Mouse (Mus musculus): ENCODE results near the gene Clrn2. TPM values are rescaled to one million over a fixed set of nuclear protein-coding genes. Genes with fewer than 3 reads are reported as not detected.
"Not testable (repeated sequence)": the region's sequence is repeated elsewhere in the genome, so short reads cannot be mapped to it uniquely, and the experiment has no call there.

Gene Clrn2
- polyA plus RNA-seq (2014; fragmentation: Nextera tagmentation; extraction: Ambion mirVana) = not detected in 2 replicates

DNA sequence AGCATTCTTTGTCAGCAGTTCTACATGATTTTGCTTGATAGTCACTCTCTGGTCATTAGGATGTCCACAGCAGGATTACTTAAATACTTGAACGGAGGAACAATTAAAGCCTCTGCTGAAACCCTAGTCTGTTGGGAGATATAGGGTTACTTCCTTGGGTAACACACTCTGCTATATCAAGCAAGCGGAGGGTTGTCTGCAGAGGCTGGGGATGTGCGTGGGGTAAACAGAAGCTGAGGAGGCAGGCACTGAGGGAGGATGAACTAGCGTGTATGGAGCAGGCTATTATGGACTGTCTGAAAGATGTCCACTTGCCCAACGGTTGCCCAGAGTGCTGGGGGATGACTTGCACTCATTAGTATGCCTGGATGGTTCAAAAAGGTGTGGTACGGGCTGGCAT, at the start of gene Clrn2:
Gene Clrn2 (plus strand): TSS at position 301 of the 400 bp plus-strand sequence.
- Histone ChIP-seq H3K4me3 (ENCODE audit: low read depth, low read length) (no peak within 1 kb of the TSS), H3K4me2 (ENCODE audit: low read length) (no peak within 1 kb of the TSS), H3K27me3 (replicated peaks; ENCODE audit: control insufficient read depth, insufficient read depth, low read length) (no peaks in the 10 kb centered on the region), H3K4me1 (replicated peaks; ENCODE audit: control insufficient read depth, insufficient read depth, low read length) (peaks cover 4% of the 10 kb centered on the region), H3K9me3 (ENCODE audit: control insufficient read depth, low read length) (no peaks in the 10 kb centered on the region), H3K27ac (ENCODE audit: low read depth) (no peak within 1 kb of the TSS), H3K9ac (ENCODE audit: low read length) (no peak within 1 kb of the TSS), H3K36me3 (ENCODE audit: control insufficient read depth, insufficient read depth, low read length) (no peaks in the 10 kb centered on the region)
- WGBS = 63% methylated on average over 6 of the region's 6 CpGs
- ATAC-seq (replicated peaks; ENCODE audit: low FRiP score, low TSS enrichment, low read depth) (no peak), DNase-seq (ENCODE audit: low spot score) (no peak)

DNA sequence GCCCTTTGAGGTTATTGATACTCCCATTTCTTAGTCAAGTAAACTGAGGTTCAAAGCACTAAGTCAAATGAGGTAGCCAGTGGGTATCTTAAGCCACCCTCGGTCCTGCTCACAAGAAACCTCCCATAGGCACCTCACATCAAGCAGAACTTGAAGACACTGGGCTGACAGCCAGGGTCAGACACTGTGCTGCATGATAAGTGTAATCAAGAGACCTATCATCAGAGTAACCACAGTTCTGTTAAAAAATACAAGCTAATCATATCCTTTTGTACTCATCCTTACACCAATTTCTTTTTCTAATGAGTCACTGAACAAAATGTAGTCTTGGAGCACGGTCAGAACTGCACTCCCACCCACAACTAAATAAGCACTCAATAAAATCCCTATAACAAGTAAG, 47.4 kb upstream of the Clrn2 start:
- Histone ChIP-seq H3K36me3 (ENCODE audit: control insufficient read depth, insufficient read depth, low read length) (no peaks in the 10 kb centered on the region), H3K9me3 (ENCODE audit: control insufficient read depth, low read length) (no peaks in the 10 kb centered on the region), H3K4me3 (ENCODE audit: low read depth, low read length) (no peak overlapping the region), H3K4me2 (ENCODE audit: low read length) (no peak overlapping the region), H3K27ac (ENCODE audit: low read depth) (no peak overlapping the region), H3K9ac (ENCODE audit: low read length) (no peak overlapping the region), H3K27me3 (replicated peaks; ENCODE audit: control insufficient read depth, insufficient read depth, low read length) (no peaks in the 10 kb centered on the region), H3K4me1 (replicated peaks; ENCODE audit: control insufficient read depth, insufficient read depth, low read length) (no peaks in the 10 kb centered on the region)
- no peak for ATAC-seq (replicated peaks; ENCODE audit: low FRiP score, low TSS enrichment, low read depth)
- WGBS = 77% methylated on average over 2 of the region's 2 CpGs
- DNase-seq (ENCODE audit: low spot score) = no peak

DNA sequence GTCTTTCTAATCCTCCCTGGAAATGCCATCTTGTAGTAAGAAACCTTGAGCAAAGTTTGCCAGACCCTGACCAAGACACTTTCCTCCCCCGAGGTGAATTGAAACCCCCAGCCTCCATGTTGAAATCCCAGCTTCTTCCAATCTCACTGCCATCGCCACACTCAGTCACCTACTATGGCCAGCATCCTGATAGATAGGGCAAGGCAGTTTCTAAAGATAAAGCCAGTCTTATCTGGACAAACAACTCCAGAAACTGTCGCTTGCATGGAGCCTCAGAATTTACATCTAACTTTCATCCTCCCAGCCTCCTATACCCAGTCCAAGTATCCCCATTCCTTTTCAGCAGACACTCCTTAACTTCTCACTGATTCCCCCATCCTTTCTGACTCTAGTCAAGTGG, 37.1 kb upstream of the Clrn2 start:
- H3K9ac ChIP-seq (ENCODE audit: low read length) = no peak overlapping the region
- DNase-seq (ENCODE audit: low spot score) (no peak), ATAC-seq (replicated peaks; ENCODE audit: low FRiP score, low TSS enrichment, low read depth) (no peak)
- no peak overlapping the region for H3K27ac ChIP-seq (ENCODE audit: low read depth)
- H3K4me2 ChIP-seq (ENCODE audit: low read length) = no peak overlapping the region
- H3K9me3 ChIP-seq (ENCODE audit: control insufficient read depth, low read length) = no peaks in the 10 kb centered on the region
- 89% methylated on average over 3 of the region's 3 CpGs for WGBS
- no peak overlapping the region for H3K4me3 ChIP-seq (ENCODE audit: low read depth, low read length)
- no peaks in the 10 kb centered on the region for H3K36me3 ChIP-seq (ENCODE audit: control insufficient read depth, insufficient read depth, low read length)
- no peaks in the 10 kb centered on the region for H3K4me1 ChIP-seq (replicated peaks; ENCODE audit: control insufficient read depth, insufficient read depth, low read length)
- H3K27me3 ChIP-seq (replicated peaks; ENCODE audit: control insufficient read depth, insufficient read depth, low read length) = no peaks in the 10 kb centered on the region

DNA sequence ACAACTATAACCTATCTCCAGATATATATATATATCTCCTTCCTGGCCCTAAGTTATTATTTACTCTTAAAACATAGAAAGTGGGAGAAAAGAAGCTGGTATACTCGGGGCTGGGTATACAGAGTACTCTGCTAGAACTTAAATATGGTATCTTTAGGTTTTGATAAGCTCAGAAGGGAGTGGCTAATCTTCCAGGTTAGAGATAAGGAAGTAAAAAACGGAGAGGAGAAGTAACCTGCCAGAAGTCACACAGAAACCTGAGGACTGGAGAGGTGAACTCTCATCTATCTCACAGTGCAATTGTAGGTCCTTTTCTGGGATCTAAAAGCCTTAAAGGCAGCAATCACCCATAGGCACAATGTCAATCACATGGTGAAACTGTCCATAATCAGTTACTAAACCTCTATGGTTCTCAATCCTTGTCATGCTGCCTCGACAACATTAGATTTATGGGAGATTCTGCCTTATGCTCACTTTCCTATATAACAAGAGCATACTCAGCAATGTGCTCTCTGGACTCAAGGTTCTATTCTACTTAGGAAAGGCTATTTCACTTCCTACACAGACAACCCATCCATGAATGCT, 35.6 kb upstream of the Clrn2 start:
- H3K4me3 ChIP-seq (ENCODE audit: low read depth, low read length) = no peak overlapping the region
- DNase-seq (ENCODE audit: low spot score) = no peak
- 69% methylated on average over 3 of the region's 3 CpGs for WGBS

DNA sequence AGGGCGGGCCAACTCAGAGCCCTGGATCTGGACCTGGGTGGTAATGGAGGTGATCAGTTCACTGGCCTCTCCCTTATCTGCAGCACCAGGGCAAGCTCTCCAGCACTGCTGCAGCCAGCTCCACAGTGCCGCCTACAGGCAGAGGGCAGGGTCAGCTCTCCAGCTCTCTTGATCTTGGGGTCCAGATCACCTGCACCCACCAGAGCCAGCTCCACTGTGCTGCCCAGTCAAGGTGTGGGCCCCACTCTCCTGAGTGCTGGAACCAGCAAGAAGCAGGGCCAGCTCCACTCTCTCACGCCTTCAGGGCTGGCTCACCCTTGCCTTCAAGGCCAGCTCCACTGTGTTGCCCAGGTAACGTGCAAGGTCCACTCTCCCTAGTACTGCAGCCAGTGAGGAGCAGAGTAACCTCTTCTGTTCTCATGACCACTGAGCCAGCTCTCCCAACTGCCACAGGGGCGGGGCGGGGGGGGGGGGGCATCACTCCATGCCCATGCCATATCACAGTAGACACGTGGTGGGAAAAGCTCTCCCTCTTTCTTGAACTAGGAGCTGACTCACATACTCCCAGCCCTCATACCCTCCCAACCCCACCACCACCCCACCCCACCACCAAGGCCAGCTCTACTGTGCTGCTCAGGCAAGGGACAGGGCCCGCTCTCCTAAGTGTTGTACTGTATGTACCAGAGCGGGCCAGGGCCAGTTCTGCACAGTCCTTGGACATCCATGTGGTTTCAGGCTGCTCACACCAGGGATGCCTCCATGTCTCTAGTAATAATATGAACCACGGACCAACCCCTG, 33.5 kb upstream of the Clrn2 start:
- H3K27me3 ChIP-seq (replicated peaks; ENCODE audit: control insufficient read depth, insufficient read depth, low read length) = no peaks in the 10 kb centered on the region
- no peak overlapping the region for H3K4me3 ChIP-seq (ENCODE audit: low read depth, low read length)
- no peak overlapping the region for H3K9ac ChIP-seq (ENCODE audit: low read length)
- 75% methylated on average over 10 of the region's 10 CpGs for WGBS
- DNase-seq (ENCODE audit: low spot score) = no peak
- no peaks in the 10 kb centered on the region for H3K9me3 ChIP-seq (ENCODE audit: control insufficient read depth, low read length)
- peak; percentile 72 for ATAC-seq (replicated peaks; ENCODE audit: low FRiP score, low TSS enrichment, low read depth)
- H3K36me3 ChIP-seq (ENCODE audit: control insufficient read depth, insufficient read depth, low read length) = no peaks in the 10 kb centered on the region
- H3K4me2 ChIP-seq (ENCODE audit: low read length) = no peak overlapping the region
- H3K4me1 ChIP-seq (replicated peaks; ENCODE audit: control insufficient read depth, insufficient read depth, low read length) = no peaks in the 10 kb centered on the region
- H3K27ac ChIP-seq (ENCODE audit: low read depth) = no peak overlapping the region

More for the DNA sequence above, 35.6 kb upstream of the Clrn2 start:
- no peak for ATAC-seq (replicated peaks; ENCODE audit: low FRiP score, low TSS enrichment, low read depth)
- H3K27ac ChIP-seq (ENCODE audit: low read depth) = no peak overlapping the region
- no peak overlapping the region for H3K9ac ChIP-seq (ENCODE audit: low read length)
- H3K36me3 ChIP-seq (ENCODE audit: control insufficient read depth, insufficient read depth, low read length) = no peaks in the 10 kb centered on the region
- no peaks in the 10 kb centered on the region for H3K9me3 ChIP-seq (ENCODE audit: control insufficient read depth, low read length)
- no peak overlapping the region for H3K4me2 ChIP-seq (ENCODE audit: low read length)
- no peaks in the 10 kb centered on the region for H3K4me1 ChIP-seq (replicated peaks; ENCODE audit: control insufficient read depth, insufficient read depth, low read length)
- no peaks in the 10 kb centered on the region for H3K27me3 ChIP-seq (replicated peaks; ENCODE audit: control insufficient read depth, insufficient read depth, low read length)

DNA sequence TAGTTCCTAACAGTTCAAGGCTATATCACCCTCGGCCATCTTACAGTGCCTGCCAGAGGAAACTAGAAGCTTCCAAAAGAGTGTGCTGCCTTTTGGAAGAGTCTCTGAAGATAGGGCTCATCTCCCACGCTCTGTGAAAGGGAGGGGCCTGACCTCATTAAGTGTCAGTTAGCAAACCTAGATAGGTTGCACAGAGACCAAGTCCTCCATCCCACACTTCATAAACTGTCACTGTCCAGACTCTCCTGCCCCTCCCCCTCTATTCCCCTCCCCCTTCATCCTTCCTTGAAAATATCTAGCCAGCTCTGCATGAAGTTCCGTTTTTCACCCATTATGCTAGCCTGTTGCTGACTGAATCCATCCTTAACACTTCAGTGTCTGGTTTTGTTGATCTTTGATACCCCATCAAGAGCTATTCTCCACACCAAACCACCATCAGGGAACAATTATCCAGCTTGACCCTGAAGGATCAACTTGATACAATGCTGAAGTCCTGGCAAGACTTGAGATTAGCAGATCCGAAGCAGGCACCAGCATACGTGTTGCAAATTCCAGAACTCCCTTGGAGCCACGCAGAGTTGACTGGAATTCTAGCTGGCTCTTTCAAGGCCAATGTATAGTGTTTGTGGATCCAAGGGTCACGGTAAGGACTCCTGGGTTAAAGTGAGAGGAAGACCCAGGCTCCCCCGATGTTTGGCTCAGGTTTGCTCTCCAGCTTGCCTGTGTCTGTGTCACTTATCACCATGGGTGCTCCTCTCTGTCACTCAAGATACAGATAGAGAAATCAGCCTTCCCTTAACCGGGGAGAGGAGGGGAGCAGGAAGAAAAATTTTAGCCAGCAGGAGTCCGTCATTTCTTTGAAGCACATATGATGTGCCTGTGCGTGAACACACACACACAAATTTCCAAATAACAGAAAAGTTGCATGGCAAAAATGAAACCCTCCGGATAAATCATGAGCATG, 31.4 kb upstream of the Clrn2 start:
- Histone ChIP-seq H3K27ac (ENCODE audit: low read depth) (no peak overlapping the region), H3K4me1 (replicated peaks; ENCODE audit: control insufficient read depth, insufficient read depth, low read length) (no peaks in the 10 kb centered on the region), H3K36me3 (ENCODE audit: control insufficient read depth, insufficient read depth, low read length) (no peaks in the 10 kb centered on the region), H3K27me3 (replicated peaks; ENCODE audit: control insufficient read depth, insufficient read depth, low read length) (no peaks in the 10 kb centered on the region), H3K9me3 (ENCODE audit: control insufficient read depth, low read length) (no peaks in the 10 kb centered on the region), H3K4me2 (ENCODE audit: low read length) (no peak overlapping the region), H3K9ac (ENCODE audit: low read length) (no peak overlapping the region), H3K4me3 (ENCODE audit: low read depth, low read length) (no peak overlapping the region)
- WGBS = 68% methylated on average over 12 of the region's 12 CpGs
- DNase-seq (ENCODE audit: low spot score) (no peak), ATAC-seq (replicated peaks; ENCODE audit: low FRiP score, low TSS enrichment, low read depth) (no peak)

DNA sequence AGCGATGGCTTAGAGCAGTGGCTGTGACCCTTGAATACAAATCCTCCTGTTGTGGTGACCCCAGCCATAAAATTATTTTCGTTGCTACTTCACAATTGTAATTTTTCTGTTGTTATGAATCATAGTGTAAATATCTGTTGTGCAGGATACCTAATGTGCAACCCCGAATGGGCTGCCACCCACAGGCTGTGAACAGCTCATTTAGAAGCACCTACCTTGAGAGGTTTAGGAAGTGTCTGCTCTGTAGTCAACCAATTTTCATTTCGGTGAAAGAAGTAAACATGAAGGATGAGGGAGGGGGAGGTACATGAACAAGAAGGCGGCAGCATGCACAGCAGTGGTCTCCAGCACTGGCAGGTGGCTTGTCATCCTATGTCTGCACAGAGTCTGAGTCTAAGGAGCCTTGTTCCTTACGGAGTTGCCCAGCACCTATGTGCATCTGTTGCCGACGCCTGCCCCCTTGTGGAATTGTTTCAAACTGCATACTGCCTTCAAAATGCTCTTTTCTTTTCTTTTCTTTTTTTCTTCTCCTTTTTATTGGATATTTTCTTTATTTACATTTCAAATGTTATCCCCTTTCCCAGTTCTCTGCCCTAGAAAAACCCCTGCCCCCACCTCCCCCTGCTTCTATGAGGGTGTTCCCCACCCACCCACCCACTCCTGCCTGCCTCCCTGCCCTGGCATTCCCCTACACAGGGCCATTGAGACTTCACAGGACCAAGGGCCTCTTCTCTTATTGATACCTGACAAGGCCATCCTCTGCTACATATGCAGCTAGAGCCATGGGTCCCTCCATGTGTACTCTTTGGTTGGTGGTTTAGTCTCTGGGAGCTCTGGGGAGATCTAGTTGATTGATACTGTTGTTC, 29.3 kb upstream of the Clrn2 start:
- no peak overlapping the region for H3K4me2 ChIP-seq (ENCODE audit: low read length)
- no peak overlapping the region for H3K9ac ChIP-seq (ENCODE audit: low read length)
- H3K9me3 ChIP-seq (ENCODE audit: control insufficient read depth, low read length) = no peaks in the 10 kb centered on the region
- no peak overlapping the region for H3K4me3 ChIP-seq (ENCODE audit: low read depth, low read length)
- H3K36me3 ChIP-seq (ENCODE audit: control insufficient read depth, insufficient read depth, low read length) = no peaks in the 10 kb centered on the region
- H3K27ac ChIP-seq (ENCODE audit: low read depth) = no peak overlapping the region
- no peaks in the 10 kb centered on the region for H3K4me1 ChIP-seq (replicated peaks; ENCODE audit: control insufficient read depth, insufficient read depth, low read length)
- ATAC-seq (replicated peaks; ENCODE audit: low FRiP score, low TSS enrichment, low read depth) = peak; percentile 74
- 36% methylated on average over 8 of the region's 8 CpGs for WGBS
- no peaks in the 10 kb centered on the region for H3K27me3 ChIP-seq (replicated peaks; ENCODE audit: control insufficient read depth, insufficient read depth, low read length)
- peak; percentile 84 for DNase-seq (ENCODE audit: low spot score)

DNA sequence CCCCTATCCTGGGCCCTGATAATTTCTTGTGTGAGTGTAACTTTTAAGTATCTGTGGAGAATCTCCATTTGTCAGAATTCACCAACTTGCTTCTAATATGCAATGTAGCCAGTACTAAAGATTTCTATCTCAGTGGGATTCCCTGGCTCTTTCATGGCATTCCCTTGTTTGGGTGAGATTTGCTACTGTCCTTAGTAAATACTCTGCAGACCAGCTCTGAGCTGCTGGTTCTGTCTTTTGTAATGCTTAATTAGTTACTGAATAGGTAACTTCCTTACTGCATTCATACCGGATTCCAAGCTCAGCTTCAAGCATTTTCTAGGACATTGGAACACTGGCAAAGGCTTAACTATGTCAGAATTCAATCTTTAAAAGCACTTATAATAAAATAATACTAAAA, 27.8 kb upstream of the Clrn2 start:
- H3K27ac ChIP-seq (ENCODE audit: low read depth); H3K4me1 ChIP-seq (replicated peaks; ENCODE audit: control insufficient read depth, insufficient read depth, low read length); DNase-seq (ENCODE audit: low spot score); H3K4me2 ChIP-seq (ENCODE audit: low read length); H3K4me3 ChIP-seq (ENCODE audit: low read depth, low read length); ATAC-seq (replicated peaks; ENCODE audit: low FRiP score, low TSS enrichment, low read depth); H3K9me3 ChIP-seq (ENCODE audit: control insufficient read depth, low read length); H3K36me3 ChIP-seq (ENCODE audit: control insufficient read depth, insufficient read depth, low read length); H3K27me3 ChIP-seq (replicated peaks; ENCODE audit: control insufficient read depth, insufficient read depth, low read length); H3K9ac ChIP-seq (ENCODE audit: low read length): not testable (repeated sequence)
- 62% methylated on average over 1 of the region's 1 CpGs for WGBS

All from intestine, embryonic 14.5 days (tissue).